Mouse (Mus musculus) urinary bladder, postnatal 36 days (tissue): ENCODE results near the gene Me1.

ENCODE experiments used
- DNase-seq, 2 experiments: peaks; one replicate each; pipeline ENCODE4 v3.0.0; 2022; ENCODE audit warnings: low spot score in 2 of 2, mixed read lengths in 1 of 2

Gene Me1

GRCm38 (mm10) chr9:86708921-86709320 is 13.2 kb upstream of the Me1 start:
- DNase-seq, result no peak

GRCm38 (mm10) chr9:86707431-86707830 is 11.7 kb upstream of the Me1 start:
- no peak for DNase-seq

- DNase-seq, result peak; percentile 22 to 43
Measured at GRCm38 (mm10) chr9:86701844-86702243, 6.1 kb upstream of the Me1 start.

GRCm38 (mm10) chr9:86701264-86701663 is 5.5 kb upstream of the Me1 start:
- no peak for DNase-seq

- DNase-seq, result peak; percentile 30 to 35
Measured at GRCm38 (mm10) chr9:86695199-86695817, 445 bp downstream of the Me1 start.

GRCm38 (mm10) chr9:86694644-86695043 is 1.1 kb downstream of the Me1 start:
- DNase-seq, result no peak

GRCm38 (mm10) chr9:86693935-86694334 is 1.8 kb downstream of the Me1 start:
- DNase-seq, result peak in 1 of 2 experiments; percentile 25

- no peak for DNase-seq
Measured at GRCm38 (mm10) chr9:86692676-86693075, 3.1 kb downstream of the Me1 start.

GRCm38 (mm10) chr9:86692251-86692650 is 3.5 kb downstream of the Me1 start:
- DNase-seq, result no peak

- no peak for DNase-seq
Measured at GRCm38 (mm10) chr9:86691101-86691500, 4.7 kb downstream of the Me1 start.

- DNase-seq, result no peak
Measured at GRCm38 (mm10) chr9:86683713-86684209, 12.0 kb downstream of the Me1 start.

- DNase-seq, result no peak
Measured at GRCm38 (mm10) chr9:86682844-86683243, 12.9 kb downstream of the Me1 start.

- no peak for DNase-seq
Measured at GRCm38 (mm10) chr9:86682278-86682677, 13.5 kb downstream of the Me1 start.

- DNase-seq, result no peak
Measured at GRCm38 (mm10) chr9:86680431-86680830, 15.3 kb downstream of the Me1 start.

GRCm38 (mm10) chr9:86679843-86680417 is 15.8 kb downstream of the Me1 start:
- no peak for DNase-seq

- no peak for DNase-seq
Measured at GRCm38 (mm10) chr9:86676246-86676645, 19.5 kb downstream of the Me1 start.

GRCm38 (mm10) chr9:86675426-86675825 is 20.3 kb downstream of the Me1 start:
- no peak for DNase-seq

- no peak for DNase-seq
Measured at GRCm38 (mm10) chr9:86672907-86673472, 22.8 kb downstream of the Me1 start.

- no peak for DNase-seq
Measured at GRCm38 (mm10) chr9:86668590-86669252, 27.0 kb downstream of the Me1 start.

- no peak for DNase-seq
Measured at GRCm38 (mm10) chr9:86667138-86667750, 28.5 kb downstream of the Me1 start.

GRCm38 (mm10) chr9:86661679-86662078 is 34.1 kb downstream of the Me1 start:
- no peak for DNase-seq

- DNase-seq, result no peak
Measured at GRCm38 (mm10) chr9:86661266-86661665, 34.5 kb downstream of the Me1 start.
